ENCODE assay signal across 23 mouse cellular contexts in genomic region chr8:114123611-114124010, GRCm38 (mm10). TPM values are rescaled to one million over a fixed set of nuclear protein-coding genes. Genes with fewer than 3 reads are reported as not detected.
DNase-seq lines count a peak whose midpoint lies in the region; ATAC-seq and TF ChIP-seq lines count a peak whose summit lies in the region.
"Had no signal": no experiment of that assay in that cellular context is flagged by ENCODE, and none has a peak within 500 bp of the region (broad histone marks: within the 10 kb centered on the region; RNA-seq: fewer than 3 reads in every experiment).

No protein-coding gene starts in this region.

- peaks cover 15% of the 10 kb centered on the region for H3K9me3 ChIP-seq in megakaryocyte, embryonic 14.5 days
- no peaks in the 10 kb centered on the region for H3K9me3 ChIP-seq in forebrain, postnatal 0 days (ENCODE audit: low read length)
- H3K9me3 ChIP-seq: embryonic facial prominence, embryonic 10.5 days; embryonic facial prominence, embryonic 12.5 days; forebrain, embryonic 13.5 days; forebrain, embryonic 15.5 days had no signal

- H3K4me1 ChIP-seq in megakaryocyte, embryonic 14.5 days, result peaks cover 34% of the 10 kb centered on the region
- no peaks in the 10 kb centered on the region for H3K4me1 ChIP-seq in forebrain, postnatal 0 days (ENCODE audit: insufficient read depth)
- H3K4me1 ChIP-seq: embryonic facial prominence, embryonic 10.5 days; embryonic facial prominence, embryonic 12.5 days; forebrain, embryonic 13.5 days; forebrain, embryonic 15.5 days had no signal

- no peaks in the 10 kb centered on the region for H3K36me3 ChIP-seq in megakaryocyte, embryonic 14.5 days (replicated peaks; ENCODE audit: low read length)
- H3K36me3 ChIP-seq in forebrain, postnatal 0 days (ENCODE audit: insufficient read depth), result no peaks in the 10 kb centered on the region
- H3K36me3 ChIP-seq: embryonic facial prominence, embryonic 10.5 days; embryonic facial prominence, embryonic 12.5 days; forebrain, embryonic 15.5 days; G1E had no signal

- DNase-seq in 416B (ENCODE audit: low read depth), result peak; percentile 94
- DNase-seq in forebrain, postnatal 0 days, result no peak
- DNase-seq in lung, postnatal 14 days, result no peak
- no peak for DNase-seq in embryo, embryonic 9.5 days (ENCODE audit: extremely low spot score)
- no peak for DNase-seq in gastrocnemius, postnatal 14 days
- DNase-seq: adrenal gland, adult 8-10 months; adrenal gland, postnatal 14 days; adrenal gland, postnatal 36 days; B cell, adult 2 months; cerebellum, adult 11-12 months; cerebellum, adult 9-10 months; embryo, embryonic 11 days had no signal

- TF ChIP-seq CTCF in forebrain, postnatal 0 days (IDR thresholded peaks at IDR 0.05; ENCODE audit: low read depth), result no peak

- H3K4me3 ChIP-seq in megakaryocyte, embryonic 14.5 days (replicated peaks), result peak overlapping the region; percentile 11
- H3K4me3 ChIP-seq in forebrain, postnatal 0 days (ENCODE audit: low read depth, low read length), result no peak overlapping the region
- H3K4me3 ChIP-seq: embryonic facial prominence, embryonic 10.5 days; embryonic facial prominence, embryonic 12.5 days; forebrain, embryonic 13.5 days; forebrain, embryonic 15.5 days had no signal

- peak; percentile 87 for ATAC-seq in common myeloid progenitor, adult 5-6 weeks (replicated peaks; ENCODE audit: low read depth, poor library complexity, severe bottlenecking)
- 0 out of 4 replicates have a peak, but pooled peaks have one; percentile 26 to 29 for ATAC-seq in hematopoietic stem cell, adult 5-6 weeks (replicated peaks in 1 of 2; ENCODE audit: insufficient read depth in 1 of 2, low FRiP score in 2 of 2, low TSS enrichment in 1 of 2, low read depth in 1 of 2, poor library complexity in 2 of 2, severe bottlenecking in 2 of 2)
- no peak for ATAC-seq in forebrain, postnatal 0 days
- ATAC-seq: activated CD4-positive, CD25-positive, alpha-beta regulatory T cell, adult 4 months; CD4-positive, CD25-positive, alpha-beta regulatory T cell, adult 4 months; forebrain, embryonic 13.5 days; forebrain, embryonic 15.5 days; Patski had no signal

- 74% methylated on average over 3 of the region's 3 CpGs for WGBS in forebrain, postnatal 0 days

- no peaks in the 10 kb centered on the region for H3K27me3 ChIP-seq in megakaryocyte, embryonic 14.5 days (replicated peaks)
- no peaks in the 10 kb centered on the region for H3K27me3 ChIP-seq in forebrain, postnatal 0 days (ENCODE audit: insufficient read depth, low read length)
- H3K27me3 ChIP-seq: embryonic facial prominence, embryonic 12.5 days; forebrain, embryonic 13.5 days; forebrain, embryonic 15.5 days had no signal

- H3K9ac ChIP-seq in forebrain, postnatal 0 days, result no peak overlapping the region
- H3K9ac ChIP-seq: embryonic facial prominence, embryonic 12.5 days; forebrain, embryonic 13.5 days; forebrain, embryonic 15.5 days had no signal

- intact Hi-C loops in gastrocnemius, postnatal 14 days (cut with DNase I; ENCODE audit: low total_unique reads), result no loop called here

- H3K4me2 ChIP-seq in forebrain, postnatal 0 days (ENCODE audit: low read depth), result no peak overlapping the region
- H3K4me2 ChIP-seq: embryonic facial prominence, embryonic 12.5 days; forebrain, embryonic 13.5 days; forebrain, embryonic 15.5 days had no signal

- no peak overlapping the region for H3K27ac ChIP-seq in forebrain, postnatal 0 days (ENCODE audit: low read depth, low read length)
- H3K27ac ChIP-seq: embryonic facial prominence, embryonic 10.5 days; embryonic facial prominence, embryonic 12.5 days; forebrain, embryonic 13.5 days; forebrain, embryonic 15.5 days had no signal

RNA-seq across cellular contexts. Expression of gene Nudt7, which starts 9.7 kb away (rescaled TPM):
- 23.1 and 30.9 TPM in 2 replicates for total RNA-seq in common myeloid progenitor, adult 5-6 weeks (2017)
- total RNA-seq in hematopoietic stem cell, adult 5-6 weeks (2017), result 36.3 and 43.4 TPM in 2 replicates
- 12.1 TPM in 1 of 2 replicates, not detected in the other for polyA plus RNA-seq in megakaryocyte, embryonic 14.5 days (2012; ENCODE audit: insufficient read depth, low replicate concordance)
- 1.5 and 1.8 TPM in 2 replicates for total RNA-seq in forebrain, postnatal 0 days (2014; rRNA removed)
- 3.8 and 4.2 TPM in 2 replicates for polyA plus RNA-seq in forebrain, postnatal 0 days (2015; fragmentation: Nextera tagmentation; extraction: Ambion mirVana)
- 10 to 100 TPM; 25.2 to 27.2 TPM for total RNA-seq in gastrocnemius, postnatal 14 days (2021)
- polyA plus RNA-seq: G1E had no signal
